Mouse (Mus musculus): ENCODE results near the gene Slc16a13. TPM values are rescaled to one million over a fixed set of nuclear protein-coding genes. Genes with fewer than 3 reads are reported as not detected.
A peak's percentile ranks its signal among the peaks of the same experiment; 100 is the strongest.

Slc16a13 gene
- polyA plus RNA-seq, 1 experiment from 2014 or later: 4.2 TPM

DNA sequence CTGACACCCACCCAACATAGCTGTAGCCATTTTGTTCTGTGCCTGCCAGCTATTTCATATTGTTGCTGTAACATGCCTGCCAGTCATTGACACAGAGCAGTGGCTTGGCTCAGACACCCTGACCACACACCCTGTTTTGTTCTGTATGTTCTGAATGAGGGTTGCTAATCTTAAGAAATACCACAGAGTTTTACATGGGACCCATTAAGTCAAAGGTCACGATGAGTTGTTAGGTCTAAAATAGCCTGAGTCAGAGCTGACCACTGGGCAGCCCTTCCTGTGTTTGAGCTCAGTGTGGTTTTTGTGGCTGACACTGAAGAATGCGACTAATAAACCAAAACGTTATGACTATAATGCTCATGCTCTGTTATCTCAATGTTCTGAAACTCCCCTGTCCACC is 22.5 kb downstream of the Slc16a13 start:
- H3K36me3 ChIP-seq (ENCODE audit: control insufficient read depth, insufficient read depth, low read length): no peaks in the 10 kb centered on the region
- no peaks in the 10 kb centered on the region for H3K27me3 ChIP-seq (replicated peaks; ENCODE audit: control insufficient read depth, insufficient read depth, low read length)
- no peak overlapping the region for H3K27ac ChIP-seq (replicated peaks; ENCODE audit: low read depth, low read length)
- H3K4me2 ChIP-seq (ENCODE audit: low read depth, low read length): no peak overlapping the region
- H3K4me3 ChIP-seq (ENCODE audit: low read depth, low read length): no peak overlapping the region
- ATAC-seq (ENCODE audit: low read depth): no peak
- no peaks in the 10 kb centered on the region for H3K9me3 ChIP-seq (ENCODE audit: control insufficient read depth, low read length)
- peaks cover 4% of the 10 kb centered on the region; the same call in 1 of the 2 replicates for H3K4me1 ChIP-seq (ENCODE audit: control insufficient read depth, insufficient read depth, low read length)
- WGBS: 85% methylated on average over 3 of the region's 3 CpGs
- DNase-seq (ENCODE audit: low spot score): no peak
- H3K9ac ChIP-seq (ENCODE audit: low read depth, low read length): no peak overlapping the region

DNA sequence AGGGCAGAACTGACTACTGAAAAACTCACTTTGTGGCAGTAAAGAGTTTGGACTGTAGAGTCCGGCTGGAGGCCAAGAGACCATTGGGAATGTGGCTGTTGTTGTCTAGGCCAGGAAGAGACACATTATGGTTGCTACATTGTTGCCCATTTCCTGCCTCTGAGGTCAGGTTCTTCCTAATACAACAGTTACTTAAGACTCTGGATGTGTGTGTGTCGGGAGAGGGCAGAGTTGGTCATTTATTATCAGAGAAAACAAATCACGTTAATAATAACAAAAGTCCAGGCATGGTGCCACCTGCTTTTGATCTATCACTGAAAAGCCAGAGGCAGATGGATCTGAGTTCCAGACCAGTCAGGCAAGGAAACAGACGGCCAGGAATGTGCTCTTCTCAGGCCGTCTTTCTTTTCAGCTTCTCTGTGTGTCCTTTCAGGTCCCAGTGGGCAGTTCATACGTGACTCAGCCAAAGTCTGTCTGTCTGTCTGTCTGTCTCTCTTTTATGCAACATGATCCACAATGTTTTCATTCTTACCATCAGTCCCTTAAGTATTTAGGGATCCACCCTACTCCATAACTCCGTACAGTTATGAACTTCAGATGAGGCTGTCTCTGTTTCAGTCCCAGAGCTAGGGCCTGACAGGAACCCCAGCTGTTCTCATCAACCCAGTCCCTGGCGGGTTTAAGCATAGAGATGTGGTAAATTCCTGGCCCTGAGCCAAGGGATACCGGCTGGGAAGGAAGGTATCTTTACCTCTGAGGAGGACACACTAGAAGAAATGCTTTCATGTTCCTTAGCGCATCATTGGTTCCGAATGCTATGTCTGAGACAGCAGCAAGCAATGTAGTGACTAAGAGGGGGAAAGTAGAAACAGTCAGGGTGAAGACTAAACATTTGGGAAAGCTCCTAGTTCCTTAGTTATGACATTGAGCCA is 27.2 kb downstream of the Slc16a13 start:
- WGBS: 37% methylated on average over 11 of the region's 11 CpGs
- Histone ChIP-seq H3K4me2 (ENCODE audit: low read depth, low read length) (no peak overlapping the region), H3K27ac (replicated peaks; ENCODE audit: low read depth, low read length) (no peak overlapping the region), H3K4me1 (ENCODE audit: control insufficient read depth, insufficient read depth, low read length) (peaks cover 4% of the 10 kb centered on the region; the same call in 1 of the 2 replicates), H3K27me3 (replicated peaks; ENCODE audit: control insufficient read depth, insufficient read depth, low read length) (no peaks in the 10 kb centered on the region), H3K4me3 (ENCODE audit: low read depth, low read length) (no peak overlapping the region), H3K9me3 (ENCODE audit: control insufficient read depth, low read length) (no peaks in the 10 kb centered on the region), H3K36me3 (ENCODE audit: control insufficient read depth, insufficient read depth, low read length) (no peaks in the 10 kb centered on the region), H3K9ac (ENCODE audit: low read depth, low read length) (no peak overlapping the region)
- peak; percentile 56 for DNase-seq (ENCODE audit: low spot score)
- no peak for ATAC-seq (ENCODE audit: low read depth)

DNA sequence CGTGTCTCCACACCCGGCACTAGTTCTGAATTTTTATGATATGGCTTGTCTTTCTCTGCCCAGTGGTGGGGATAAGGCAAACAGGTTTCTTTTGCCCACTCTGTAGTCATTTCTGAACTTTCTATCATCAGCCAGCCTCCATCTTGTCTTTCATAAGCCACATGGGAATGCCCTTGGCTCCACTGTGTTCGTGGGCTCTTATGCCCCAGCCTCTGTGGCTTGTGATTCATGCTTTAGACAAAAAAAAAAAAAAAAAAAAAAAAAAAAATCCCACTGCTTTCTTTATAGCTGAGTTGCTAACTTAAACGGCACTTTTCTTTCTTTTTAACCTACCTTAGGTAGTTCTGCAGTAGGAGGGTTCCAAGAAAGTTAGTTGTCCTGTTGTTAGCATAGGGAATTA is 28.7 kb downstream of the Slc16a13 start:
- no peaks in the 10 kb centered on the region for H3K9me3 ChIP-seq (ENCODE audit: control insufficient read depth, low read length)
- DNase-seq (ENCODE audit: low spot score) (no peak), ATAC-seq (ENCODE audit: low read depth) (no peak)
- WGBS: 75% methylated on average over 4 of the region's 4 CpGs
- H3K4me2 ChIP-seq (ENCODE audit: low read depth, low read length): no peak overlapping the region
- no peaks in the 10 kb centered on the region for H3K36me3 ChIP-seq (ENCODE audit: control insufficient read depth, insufficient read depth, low read length)
- no peak overlapping the region for H3K9ac ChIP-seq (ENCODE audit: low read depth, low read length)
- H3K27ac ChIP-seq (replicated peaks; ENCODE audit: low read depth, low read length): no peak overlapping the region
- peaks cover 4% of the 10 kb centered on the region; the same call in 1 of the 2 replicates for H3K4me1 ChIP-seq (ENCODE audit: control insufficient read depth, insufficient read depth, low read length)
- H3K27me3 ChIP-seq (replicated peaks; ENCODE audit: control insufficient read depth, insufficient read depth, low read length): no peaks in the 10 kb centered on the region
- no peak overlapping the region for H3K4me3 ChIP-seq (ENCODE audit: low read depth, low read length)

DNA sequence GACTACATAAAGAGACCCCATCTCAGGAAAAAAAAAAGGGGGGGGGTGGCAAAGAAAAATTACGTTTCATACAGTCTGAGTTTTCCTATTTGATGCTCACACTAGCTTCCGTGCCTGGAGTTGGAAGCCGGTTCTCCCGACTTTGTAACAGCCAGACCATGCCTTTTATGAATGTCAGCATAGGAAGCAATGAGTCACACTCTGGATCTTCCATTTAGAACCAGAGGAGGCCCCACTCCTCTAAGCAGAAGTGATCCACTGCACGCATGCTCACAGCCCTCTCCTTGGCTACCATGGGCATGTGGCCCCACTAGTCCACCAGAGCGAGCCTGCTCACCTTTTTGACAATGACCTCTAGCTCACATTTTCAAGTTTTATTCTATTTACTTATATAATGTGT is 29.7 kb downstream of the Slc16a13 start:
- no peak for DNase-seq (ENCODE audit: low spot score)
- Histone ChIP-seq H3K9me3 (ENCODE audit: control insufficient read depth, low read length) (no peaks in the 10 kb centered on the region), H3K27ac (replicated peaks; ENCODE audit: low read depth, low read length) (no peak overlapping the region), H3K4me2 (ENCODE audit: low read depth, low read length) (no peak overlapping the region), H3K9ac (ENCODE audit: low read depth, low read length) (no peak overlapping the region), H3K36me3 (ENCODE audit: control insufficient read depth, insufficient read depth, low read length) (no peaks in the 10 kb centered on the region), H3K4me1 (ENCODE audit: control insufficient read depth, insufficient read depth, low read length) (peaks cover 4% of the 10 kb centered on the region; the same call in 1 of the 2 replicates), H3K27me3 (replicated peaks; ENCODE audit: control insufficient read depth, insufficient read depth, low read length) (no peaks in the 10 kb centered on the region), H3K4me3 (ENCODE audit: low read depth, low read length) (no peak overlapping the region)
- ATAC-seq (ENCODE audit: low read depth): no peak
- WGBS: 81% methylated on average over 6 of the region's 6 CpGs

DNA sequence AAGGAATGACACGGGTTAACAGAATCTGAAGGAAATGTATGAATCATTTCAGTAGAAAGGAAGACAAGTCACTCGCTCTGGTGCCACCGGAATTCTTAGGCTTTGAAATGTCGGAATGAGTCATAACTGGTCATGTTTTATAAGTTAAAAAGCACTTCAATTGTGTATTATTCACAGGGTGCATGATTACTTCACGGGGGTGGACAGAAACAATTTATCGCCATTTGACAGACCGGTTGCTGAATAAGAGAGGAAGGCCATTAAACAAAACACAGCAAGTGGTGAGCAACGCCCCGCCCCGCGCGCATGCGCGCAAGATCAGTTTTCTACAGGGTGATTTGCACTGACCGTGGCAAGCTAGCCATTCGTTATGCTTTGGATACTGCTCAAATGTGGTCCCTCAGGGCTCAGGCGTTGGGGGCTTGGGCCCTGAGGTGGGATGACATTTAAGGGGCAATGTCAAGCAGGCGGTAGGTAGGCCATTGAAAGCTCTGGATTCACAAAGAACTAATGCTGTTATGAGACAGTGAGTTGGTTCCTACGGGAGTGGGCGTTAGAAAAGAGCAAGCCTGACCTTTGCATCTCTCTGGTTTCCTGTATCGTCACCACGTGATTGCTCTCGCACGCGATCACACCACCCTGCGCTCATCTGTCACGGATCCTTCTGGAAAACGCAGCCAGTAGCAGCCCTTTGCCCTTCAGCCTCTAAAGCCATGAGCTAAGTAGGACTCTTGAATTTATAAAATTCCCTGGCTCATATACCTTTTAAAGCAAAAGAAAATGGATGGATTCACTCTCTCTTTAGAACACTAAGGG is 31.3 kb downstream of the Slc16a13 start:
- ATAC-seq (ENCODE audit: low read depth): no peak
- no peaks in the 10 kb centered on the region for H3K36me3 ChIP-seq (ENCODE audit: control insufficient read depth, insufficient read depth, low read length)
- peaks cover 4% of the 10 kb centered on the region; the same call in 1 of the 2 replicates for H3K4me1 ChIP-seq (ENCODE audit: control insufficient read depth, insufficient read depth, low read length)
- H3K9me3 ChIP-seq (ENCODE audit: control insufficient read depth, low read length): no peaks in the 10 kb centered on the region
- H3K9ac ChIP-seq (ENCODE audit: low read depth, low read length): no peak overlapping the region
- DNase-seq (ENCODE audit: low spot score): no peak
- H3K27me3 ChIP-seq (replicated peaks; ENCODE audit: control insufficient read depth, insufficient read depth, low read length): no peaks in the 10 kb centered on the region
- no peak overlapping the region for H3K4me2 ChIP-seq (ENCODE audit: low read depth, low read length)
- H3K4me3 ChIP-seq (ENCODE audit: low read depth, low read length): no peak overlapping the region
- 81% methylated on average over 28 of the region's 28 CpGs for WGBS
- H3K27ac ChIP-seq (replicated peaks; ENCODE audit: low read depth, low read length): no peak overlapping the region

DNA sequence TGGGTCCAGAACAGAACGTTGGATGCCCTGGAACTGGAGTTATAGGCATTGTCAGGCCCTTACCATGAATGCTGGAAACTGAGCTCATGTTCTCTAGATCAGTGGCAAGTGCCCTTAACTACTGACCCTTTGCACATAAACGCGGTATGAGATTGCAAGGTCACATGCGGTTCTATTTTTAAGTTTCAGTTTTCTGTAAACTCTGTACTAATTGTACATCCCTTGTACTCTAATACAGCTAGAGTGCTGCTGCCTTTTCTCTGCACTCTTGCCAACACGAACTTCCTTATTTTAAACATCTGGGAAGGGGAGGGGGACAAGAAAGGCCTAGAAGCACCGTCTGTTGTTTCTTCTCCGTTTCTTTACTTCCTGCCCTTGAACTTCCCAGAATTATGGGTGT is 35.7 kb downstream of the Slc16a13 start:
- no peak overlapping the region for H3K27ac ChIP-seq (replicated peaks; ENCODE audit: low read depth, low read length)
- no peak overlapping the region for H3K4me2 ChIP-seq (ENCODE audit: low read depth, low read length)
- H3K27me3 ChIP-seq (replicated peaks; ENCODE audit: control insufficient read depth, insufficient read depth, low read length): no peaks in the 10 kb centered on the region
- H3K4me3 ChIP-seq (ENCODE audit: low read depth, low read length): no peak overlapping the region
- WGBS: 60% methylated on average over 7 of the region's 7 CpGs
- no peaks in the 10 kb centered on the region for H3K9me3 ChIP-seq (ENCODE audit: control insufficient read depth, low read length)
- ATAC-seq (ENCODE audit: low read depth) (no peak), DNase-seq (ENCODE audit: low spot score) (no peak)
- no peaks in the 10 kb centered on the region for H3K4me1 ChIP-seq (ENCODE audit: control insufficient read depth, insufficient read depth, low read length)
- no peak overlapping the region for H3K9ac ChIP-seq (ENCODE audit: low read depth, low read length)
- H3K36me3 ChIP-seq (ENCODE audit: control insufficient read depth, insufficient read depth, low read length): no peaks in the 10 kb centered on the region

DNA sequence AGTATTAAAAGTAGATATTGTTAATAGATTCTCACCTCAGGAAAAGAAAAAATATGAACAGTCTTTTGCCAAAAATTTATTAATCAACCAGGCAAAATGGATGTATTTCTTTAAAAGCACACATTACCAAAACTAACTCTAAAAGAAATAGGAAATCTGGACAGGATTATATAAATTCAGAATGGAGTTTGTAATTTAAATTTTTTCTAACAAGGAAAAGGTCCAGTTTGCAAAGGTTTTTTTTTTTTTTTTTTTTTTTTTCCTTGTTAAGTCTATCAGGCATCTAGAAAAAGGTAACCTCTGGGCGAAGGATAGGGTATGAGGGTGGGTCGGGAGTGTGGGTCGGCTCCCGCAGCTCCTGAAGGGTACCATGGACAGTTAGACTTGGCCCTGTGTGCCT is 40.4 kb downstream of the Slc16a13 start:
- Histone ChIP-seq H3K4me1 (ENCODE audit: control insufficient read depth, insufficient read depth, low read length) (no peaks in the 10 kb centered on the region), H3K4me2 (ENCODE audit: low read depth, low read length) (no peak overlapping the region), H3K27ac (replicated peaks; ENCODE audit: low read depth, low read length) (no peak overlapping the region), H3K9me3 (ENCODE audit: control insufficient read depth, low read length) (peaks cover 5% of the 10 kb centered on the region; the same call in 1 of the 2 replicates), H3K36me3 (ENCODE audit: control insufficient read depth, insufficient read depth, low read length) (no peaks in the 10 kb centered on the region), H3K27me3 (replicated peaks; ENCODE audit: control insufficient read depth, insufficient read depth, low read length) (no peaks in the 10 kb centered on the region), H3K9ac (ENCODE audit: low read depth, low read length) (no peak overlapping the region), H3K4me3 (ENCODE audit: low read depth, low read length) (no peak overlapping the region)
- WGBS: 88% methylated on average over 4 of the region's 4 CpGs
- DNase-seq (ENCODE audit: low spot score): no peak
- ATAC-seq (ENCODE audit: low read depth): no peak

DNA sequence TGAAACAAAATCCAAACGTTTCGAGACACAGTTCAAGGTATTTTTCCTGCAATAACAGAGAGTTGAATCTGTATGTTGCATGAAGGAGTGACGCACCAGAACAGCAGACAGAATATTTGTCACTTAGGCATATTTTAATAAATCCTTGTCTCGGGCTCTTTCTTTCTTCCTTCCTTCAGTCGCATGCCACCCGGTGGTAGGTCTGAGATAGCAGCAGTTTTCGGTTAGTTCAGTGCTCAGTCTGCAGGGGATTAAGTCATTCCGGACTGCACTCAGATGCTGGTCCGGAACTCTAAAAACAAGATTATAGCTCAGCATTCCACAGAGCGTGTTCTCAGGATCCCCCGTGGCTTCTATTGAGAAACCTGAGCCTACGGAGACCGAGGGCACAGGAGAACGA is 41.5 kb downstream of the Slc16a13 start:
- whole genome bisulfite sequencing: 24% methylated on average over 14 of the region's 14 CpGs
- Histone ChIP-seq H3K4me3 (ENCODE audit: low read depth, low read length) (no peak overlapping the region), H3K27ac (replicated peaks; ENCODE audit: low read depth, low read length) (no peak overlapping the region), H3K4me2 (ENCODE audit: low read depth, low read length) (no peak overlapping the region), H3K36me3 (ENCODE audit: control insufficient read depth, insufficient read depth, low read length) (no peaks in the 10 kb centered on the region), H3K9me3 (ENCODE audit: control insufficient read depth, low read length) (peaks cover 5% of the 10 kb centered on the region; the same call in 1 of the 2 replicates), H3K27me3 (replicated peaks; ENCODE audit: control insufficient read depth, insufficient read depth, low read length) (no peaks in the 10 kb centered on the region), H3K4me1 (ENCODE audit: control insufficient read depth, insufficient read depth, low read length) (no peaks in the 10 kb centered on the region), H3K9ac (ENCODE audit: low read depth, low read length) (no peak overlapping the region)
- no peak for ATAC-seq (ENCODE audit: low read depth)
- peak; percentile 55 for DNase-seq (ENCODE audit: low spot score)
